Mouse (Mus musculus): ENCODE data around the gene Kcnip4. TPM values are rescaled to one million over a fixed set of nuclear protein-coding genes. Genes with fewer than 3 reads are reported as not detected.

Kcnip4 gene
- polyA plus RNA-seq, 1 experiment = 0.04 TPM

GRCm38 (mm10) chr5:49247081-49247480 is 277.6 kb downstream of the Kcnip4 start:
- no peak for DNase-seq (ENCODE audit: low read depth)

DNA sequence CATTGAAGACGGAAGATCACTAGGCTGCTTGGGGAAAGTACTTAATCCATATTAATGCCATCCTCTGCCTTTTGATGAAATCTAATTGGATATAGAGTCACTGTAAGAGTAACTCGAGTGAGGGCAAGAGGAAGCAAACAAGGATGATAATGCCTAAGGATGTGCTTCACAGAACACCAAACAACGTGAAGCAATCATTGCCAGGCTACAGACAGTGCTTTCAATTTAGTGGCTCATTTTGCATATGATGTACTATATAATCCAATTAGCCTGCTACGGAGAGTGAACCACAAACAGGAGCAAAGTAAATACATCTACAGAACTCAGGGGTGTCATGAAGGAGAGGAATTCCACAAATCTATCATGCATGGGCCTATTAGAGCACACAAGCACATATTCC is 280.3 kb downstream of the Kcnip4 start:
- DNase-seq (ENCODE audit: low read depth) = no peak

GRCm38 (mm10) chr5:49241708-49242107 is 283.0 kb downstream of the Kcnip4 start:
- DNase-seq (ENCODE audit: low read depth) = no peak

DNA sequence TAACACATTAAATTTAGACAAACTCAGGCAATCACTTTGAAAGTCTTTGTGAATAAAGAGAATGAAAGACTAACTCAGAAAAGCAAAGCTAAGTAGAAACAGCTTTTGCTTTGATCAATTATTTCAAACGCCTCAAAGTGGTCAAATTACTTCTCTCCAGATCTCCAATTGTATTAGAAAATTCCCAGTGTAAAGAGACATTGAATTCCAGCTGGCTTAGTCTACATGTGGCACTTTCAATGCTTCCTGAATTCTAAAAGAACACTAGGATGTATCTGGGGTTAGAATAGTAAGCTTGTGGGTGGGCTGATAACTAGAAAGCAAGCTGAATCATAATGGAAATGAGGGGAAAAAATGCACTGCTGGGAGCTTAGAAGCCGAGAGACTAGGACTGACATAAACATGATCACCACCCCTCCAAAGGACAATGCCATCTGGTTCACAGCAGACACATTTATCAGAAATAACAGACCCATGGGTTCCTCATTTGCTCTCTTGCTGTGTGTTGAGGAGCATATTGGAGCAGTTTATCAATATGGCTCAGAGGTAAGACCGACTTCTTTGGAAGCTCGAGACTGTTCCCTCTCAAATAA is 323.4 kb downstream of the Kcnip4 start:
- no peak for DNase-seq (ENCODE audit: low read depth)

- DNase-seq (ENCODE audit: low read depth) = no peak
Measured at GRCm38 (mm10) chr5:49188236-49188635, 336.5 kb downstream of the Kcnip4 start.

- no peak for DNase-seq (ENCODE audit: low read depth)
Measured at GRCm38 (mm10) chr5:49150116-49150811, 374.4 kb downstream of the Kcnip4 start.

- DNase-seq (ENCODE audit: low read depth) = no peak
Measured at GRCm38 (mm10) chr5:49149684-49150083, 375.0 kb downstream of the Kcnip4 start.

- DNase-seq (ENCODE audit: low read depth) = no peak
Measured at GRCm38 (mm10) chr5:49095432-49095831, 429.3 kb downstream of the Kcnip4 start.

- no peak for DNase-seq (ENCODE audit: low read depth)
Measured at GRCm38 (mm10) chr5:49094945-49095344, 429.8 kb downstream of the Kcnip4 start.

GRCm38 (mm10) chr5:49094306-49094705 is 430.4 kb downstream of the Kcnip4 start:
- no peak for DNase-seq (ENCODE audit: low read depth)

- DNase-seq (ENCODE audit: low read depth) = no peak
Measured at GRCm38 (mm10) chr5:49090122-49090680, 434.5 kb downstream of the Kcnip4 start.

- DNase-seq (ENCODE audit: low read depth) = no peak
Measured at GRCm38 (mm10) chr5:49065646-49066045, 459.1 kb downstream of the Kcnip4 start.

DNA sequence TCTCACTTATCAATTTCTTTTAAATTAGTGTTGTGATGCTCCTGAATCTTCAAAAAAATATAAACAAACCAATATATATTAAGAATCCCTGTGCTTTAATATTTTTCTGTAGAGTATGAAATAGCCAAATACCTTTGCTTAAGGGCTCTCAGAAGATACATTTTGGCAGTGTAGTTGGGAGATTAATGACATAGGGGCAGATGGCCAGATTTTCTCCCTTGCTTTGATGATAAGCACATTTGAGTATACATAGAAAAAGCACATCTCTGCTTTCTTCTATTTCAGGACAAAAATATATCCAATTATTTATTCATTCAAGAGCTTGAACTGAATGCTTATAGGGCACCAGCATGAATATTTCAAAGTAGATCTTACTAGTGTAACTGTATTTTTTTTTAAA is 465.8 kb downstream of the Kcnip4 start:
- DNase-seq (ENCODE audit: low read depth) = no peak

GRCm38 (mm10) chr5:49057636-49058340 is 466.9 kb downstream of the Kcnip4 start:
- no peak for DNase-seq (ENCODE audit: low read depth)

- DNase-seq (ENCODE audit: low read depth) = no peak
Measured at GRCm38 (mm10) chr5:49047960-49048359, 476.7 kb downstream of the Kcnip4 start.

DNA sequence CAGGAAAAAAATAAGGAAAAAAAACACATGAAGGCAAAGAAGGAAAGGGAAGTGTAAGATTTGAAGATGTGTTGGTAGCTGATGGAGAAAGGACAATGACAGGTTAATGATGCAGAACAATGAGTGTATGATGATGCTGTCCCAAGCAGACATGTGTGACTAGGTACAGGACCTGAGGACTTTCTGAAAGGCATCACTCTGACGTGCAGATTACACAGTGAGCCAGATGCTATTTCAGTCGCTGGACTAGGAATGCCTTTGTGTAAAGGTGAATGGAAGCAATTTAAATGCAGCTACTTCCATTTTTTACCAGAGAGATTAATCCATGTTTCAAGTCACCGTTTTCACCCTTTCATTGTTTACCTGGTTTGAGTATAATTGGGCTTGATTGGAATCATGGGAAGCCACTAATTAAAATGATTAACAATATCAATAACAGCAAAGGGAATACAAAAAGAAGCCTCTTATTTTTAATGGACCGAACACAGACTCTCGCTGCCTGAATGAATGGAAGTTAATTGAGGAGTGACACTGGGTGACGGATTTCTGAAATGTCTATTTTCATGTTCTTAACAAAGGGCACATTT is 483.4 kb downstream of the Kcnip4 start:
- no peak for DNase-seq (ENCODE audit: low read depth)

GRCm38 (mm10) chr5:48997359-48997758 is 527.3 kb downstream of the Kcnip4 start:
- DNase-seq (ENCODE audit: low read depth) = no peak

GRCm38 (mm10) chr5:48989145-48989659 is 535.5 kb downstream of the Kcnip4 start:
- no peak for DNase-seq (ENCODE audit: low read depth)

GRCm38 (mm10) chr5:48942378-48943088 is 582.2 kb downstream of the Kcnip4 start:
- no peak for DNase-seq (ENCODE audit: low read depth)

DNA sequence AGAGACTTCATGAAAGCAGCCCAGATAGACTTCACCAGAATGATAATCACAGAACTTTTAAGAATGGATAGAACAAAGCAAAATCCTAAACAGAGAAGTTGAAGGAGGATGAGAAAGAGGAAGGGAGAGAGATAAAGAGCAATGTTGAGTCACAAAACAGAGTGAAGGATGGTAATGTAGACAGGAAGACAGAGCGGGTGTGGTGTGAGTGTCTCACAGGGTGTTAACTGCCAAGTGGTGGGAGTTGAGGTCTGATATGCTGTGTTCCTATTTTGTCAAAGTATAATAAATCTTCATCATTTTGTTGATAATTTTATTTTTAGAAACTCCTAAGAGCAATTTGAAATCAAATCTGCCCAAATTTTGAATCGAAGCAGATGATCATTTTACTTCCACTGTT is 592.8 kb downstream of the Kcnip4 start:
- no peak for DNase-seq (ENCODE audit: low read depth)

- DNase-seq (ENCODE audit: low read depth) = no peak
Measured at GRCm38 (mm10) chr5:48890216-48890615, 634.5 kb downstream of the Kcnip4 start.
